Mouse (Mus musculus) hindbrain, embryonic 11.5 days (tissue): ENCODE results near the gene Dpysl5. TPM values are rescaled to one million over a fixed set of nuclear protein-coding genes. Genes with fewer than 3 reads are reported as not detected.

Experiments
- ATAC-seq: fragments of 200-750 bp; cut with Nextera tagmentation; 2 replicates; pipeline ENCODE4 v1.8.0; 2017; ENCODE audit warnings: mild to moderate bottlenecking, moderate TSS enrichment, moderate library complexity; ENCODE audit not compliant: low FRiP score
- DNase-seq: peaks from one replicate; pipeline ENCODE4 v3.0.0-alpha.2; 2015; ENCODE audit warnings: low spot score
- H3K27ac ChIP-seq: fragments of 300-500 bp; sonication (generic); 2 replicates; pipeline ENCODE4 v1.5.1; 2014; ENCODE audit warnings: mild to moderate bottlenecking, low read depth, low read length
- H3K27me3 ChIP-seq: fragments of 300-500 bp; sonication (generic); 2 replicates; pipeline ENCODE4 v1.6.1; 2014; ENCODE audit warnings: mild to moderate bottlenecking, low read length, moderate library complexity, mixed read lengths; ENCODE audit not compliant: control insufficient read depth, insufficient read depth
- H3K36me3 ChIP-seq: fragments of 300-500 bp; sonication (generic); 2 replicates; pipeline ENCODE4 v1.6.1; 2014; ENCODE audit warnings: mild to moderate bottlenecking, low read length, moderate library complexity, mixed read lengths; ENCODE audit not compliant: control insufficient read depth, insufficient read depth
- H3K4me1 ChIP-seq: fragments of 300-500 bp; sonication (generic); replicated peaks from 2 replicates; pipeline ENCODE4 v1.6.1; 2014; ENCODE audit warnings: low read length, mixed read lengths; ENCODE audit not compliant: control insufficient read depth, insufficient read depth
- H3K4me2 ChIP-seq: fragments of 300-500 bp; sonication (generic); replicated peaks from 2 replicates; pipeline ENCODE4 v1.6.1; 2014; ENCODE audit warnings: mild to moderate bottlenecking, low read depth, low read length
- H3K4me3 ChIP-seq: fragments of 300-500 bp; sonication (generic); 2 replicates; pipeline ENCODE4 v1.5.1; 2014; ENCODE audit warnings: low read depth, low read length
- H3K9ac ChIP-seq: fragments of 300-500 bp; sonication (generic); 2 replicates; pipeline ENCODE4 v1.6.1; 2014; ENCODE audit warnings: low read depth, low read length
- H3K9me3 ChIP-seq: fragments of 300-500 bp; sonication (generic); 2 replicates; pipeline ENCODE4 v1.6.1; 2016; ENCODE audit warnings: low read length; ENCODE audit not compliant: control insufficient read depth
- WGBS: fragments of 180-500 bp; shearing (Covaris S2); extraction: QIAGEN DNeasy Blood & Tissue Kit; methylation state at CpG from one replicate; pipeline ENCODE4 v1.1.7; 2014; 5-methylcytosine and 5-hydroxymethylcytosine counted together
- polyA plus RNA-seq: library from polyadenylated mRNA; unstranded; fragments of >200 nt; fragmentation: Nextera tagmentation; extraction: Ambion mirVana; gene quantifications from 2 replicates; pipeline ENCODE4 v1.2.1, GENCODE M21; 2014

Gene Dpysl5
- polyA plus RNA-seq, 1 experiment from 2014 or later: 90.1 TPM

GRCm38 (mm10) chr5:30815120-30815465 is 103.7 kb downstream of the Dpysl5 start:
- DNase-seq (no peak), ATAC-seq (no peak; the same call in 1 of the 2 replicates)
- H3K27ac ChIP-seq: peak overlapping the region; percentile 89
- H3K4me2 ChIP-seq: peak overlapping the region; percentile 64
- no peaks in the 10 kb centered on the region for H3K36me3 ChIP-seq
- H3K4me1 ChIP-seq: peaks cover 8% of the 10 kb centered on the region; the same call in 1 of the 2 replicates
- 1% methylated on average over 7 of the region's 7 CpGs for WGBS
- no peaks in the 10 kb centered on the region for H3K27me3 ChIP-seq
- peak overlapping the region; percentile 85 for H3K9ac ChIP-seq
- peak overlapping the region; percentile 77 for H3K4me3 ChIP-seq
- H3K9me3 ChIP-seq: no peaks in the 10 kb centered on the region

GRCm38 (mm10) chr5:30816261-30816791 is 105.0 kb downstream of the Dpysl5 start:
- H3K9ac ChIP-seq: no peak overlapping the region
- no peak overlapping the region for H3K27ac ChIP-seq
- 80% methylated on average over 8 of the region's 8 CpGs for WGBS
- H3K4me1 ChIP-seq: peaks cover 8% of the 10 kb centered on the region; the same call in 1 of the 2 replicates
- DNase-seq: no peak
- no peaks in the 10 kb centered on the region for H3K27me3 ChIP-seq
- no peak for ATAC-seq
- no peaks in the 10 kb centered on the region for H3K9me3 ChIP-seq
- no peak overlapping the region for H3K4me2 ChIP-seq
- no peaks in the 10 kb centered on the region for H3K36me3 ChIP-seq
- H3K4me3 ChIP-seq: no peak overlapping the region

- no peak overlapping the region for H3K27ac ChIP-seq
- H3K4me1 ChIP-seq: peaks cover 8% of the 10 kb centered on the region; the same call in 1 of the 2 replicates
- no peak for DNase-seq
- no peak for ATAC-seq
- H3K4me2 ChIP-seq: no peak overlapping the region
- no peaks in the 10 kb centered on the region for H3K27me3 ChIP-seq
- no peak overlapping the region for H3K4me3 ChIP-seq
- no peaks in the 10 kb centered on the region for H3K9me3 ChIP-seq
- 90% methylated on average over 8 of the region's 8 CpGs for WGBS
- no peak overlapping the region for H3K9ac ChIP-seq
- no peaks in the 10 kb centered on the region for H3K36me3 ChIP-seq
Measured at GRCm38 (mm10) chr5:30818758-30819309, 107.5 kb downstream of the Dpysl5 start.

DNA sequence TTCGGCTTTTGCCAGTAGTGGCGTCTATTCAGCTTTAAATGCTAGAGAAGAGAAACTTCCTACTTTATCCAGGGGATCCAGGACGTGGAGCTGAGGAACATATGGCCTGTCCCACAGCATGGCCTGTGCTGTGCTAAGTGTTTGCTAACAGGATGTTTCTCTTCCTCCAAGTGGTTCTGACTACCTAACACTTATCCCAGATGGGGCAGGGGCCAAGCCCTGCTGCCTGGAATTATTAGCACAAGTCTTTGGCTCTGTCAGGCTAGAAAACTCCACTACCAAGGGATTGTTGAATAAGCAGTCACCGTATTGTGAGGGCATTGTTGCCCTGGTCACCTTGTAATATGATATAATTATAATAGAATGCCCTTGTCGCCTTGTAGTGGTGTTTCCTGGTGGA is 111.3 kb downstream of the Dpysl5 start:
- H3K4me2 ChIP-seq: no peak overlapping the region
- no peak overlapping the region for H3K9ac ChIP-seq
- no peaks in the 10 kb centered on the region for H3K9me3 ChIP-seq
- H3K36me3 ChIP-seq: no peaks in the 10 kb centered on the region
- ATAC-seq (no peak), DNase-seq (no peak)
- no peaks in the 10 kb centered on the region for H3K27me3 ChIP-seq
- no peak overlapping the region for H3K4me3 ChIP-seq
- H3K27ac ChIP-seq: no peak overlapping the region
- WGBS: 83% methylated on average over 5 of the region's 5 CpGs
- H3K4me1 ChIP-seq: no peaks in the 10 kb centered on the region

DNA sequence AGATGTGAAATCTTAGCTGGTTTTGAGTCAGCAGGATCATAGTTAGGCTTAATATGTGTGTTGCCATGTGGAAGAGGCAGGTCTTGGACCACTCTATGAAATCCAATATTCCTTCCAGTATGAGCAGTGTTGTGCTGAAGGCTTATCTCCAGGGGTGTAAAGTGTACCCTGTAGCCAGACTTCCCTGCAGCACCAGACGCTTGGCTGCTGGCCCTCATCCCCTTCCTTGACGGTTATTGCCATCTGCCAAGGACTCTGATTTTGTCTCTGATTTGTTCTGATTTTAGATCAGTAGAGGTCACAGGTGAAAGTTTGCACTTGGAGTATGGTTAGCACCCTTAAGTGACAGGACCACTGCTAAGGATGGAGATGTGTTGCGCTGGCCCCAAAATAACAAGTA is 111.7 kb downstream of the Dpysl5 start:
- Histone ChIP-seq H3K27ac (no peak overlapping the region), H3K9me3 (no peaks in the 10 kb centered on the region), H3K27me3 (no peaks in the 10 kb centered on the region), H3K4me2 (no peak overlapping the region), H3K4me1 (no peaks in the 10 kb centered on the region), H3K36me3 (no peaks in the 10 kb centered on the region), H3K4me3 (no peak overlapping the region), H3K9ac (no peak overlapping the region)
- DNase-seq (no peak), ATAC-seq (no peak)
- 95% methylated on average over 3 of the region's 3 CpGs for WGBS

GRCm38 (mm10) chr5:30824124-30824988 is 113.0 kb downstream of the Dpysl5 start:
- no peak for ATAC-seq
- Histone ChIP-seq H3K27ac (no peak overlapping the region), H3K9me3 (no peaks in the 10 kb centered on the region), H3K9ac (no peak overlapping the region), H3K4me2 (no peak overlapping the region), H3K4me1 (no peaks in the 10 kb centered on the region), H3K27me3 (no peaks in the 10 kb centered on the region), H3K36me3 (no peaks in the 10 kb centered on the region), H3K4me3 (no peak overlapping the region)
- WGBS: 73% methylated on average over 11 of the region's 11 CpGs
- no peak for DNase-seq

- Histone ChIP-seq H3K36me3 (no peaks in the 10 kb centered on the region), H3K4me3 (no peak overlapping the region), H3K4me1 (no peaks in the 10 kb centered on the region), H3K27ac (no peak overlapping the region), H3K4me2 (no peak overlapping the region), H3K27me3 (no peaks in the 10 kb centered on the region), H3K9ac (no peak overlapping the region), H3K9me3 (no peaks in the 10 kb centered on the region)
- no peak for ATAC-seq
- DNase-seq: no peak
- 80% methylated on average over 10 of the region's 10 CpGs for WGBS
Measured at GRCm38 (mm10) chr5:30825166-30825565, 113.8 kb downstream of the Dpysl5 start.

GRCm38 (mm10) chr5:30825821-30826220 is 114.5 kb downstream of the Dpysl5 start:
- DNase-seq: no peak
- H3K4me2 ChIP-seq: no peak overlapping the region
- H3K4me3 ChIP-seq: no peak overlapping the region
- 85% methylated on average over 6 of the region's 6 CpGs for WGBS
- no peaks in the 10 kb centered on the region for H3K36me3 ChIP-seq
- no peak for ATAC-seq
- no peak overlapping the region for H3K27ac ChIP-seq
- H3K27me3 ChIP-seq: no peaks in the 10 kb centered on the region
- H3K4me1 ChIP-seq: no peaks in the 10 kb centered on the region
- H3K9me3 ChIP-seq: no peaks in the 10 kb centered on the region
- no peak overlapping the region for H3K9ac ChIP-seq

DNA sequence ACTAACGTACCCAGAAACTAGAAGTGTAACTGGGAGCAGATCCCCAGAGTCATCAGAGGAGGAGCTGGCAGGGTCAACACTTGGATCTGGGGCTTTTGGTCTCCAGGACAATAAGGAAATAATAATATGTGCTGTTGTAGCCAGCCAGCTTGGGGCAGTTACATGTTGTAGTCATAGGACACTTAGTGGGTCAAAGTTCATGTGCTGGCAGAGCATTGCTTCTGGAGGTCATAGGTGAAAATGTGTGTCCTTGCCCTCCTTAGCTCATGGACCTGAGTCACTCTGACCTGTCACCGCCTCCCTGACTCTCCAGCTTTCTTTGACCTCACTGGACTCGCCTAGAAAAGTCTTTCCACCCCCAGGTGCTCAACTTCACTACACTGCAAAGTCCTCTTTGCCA is 122.1 kb downstream of the Dpysl5 start:
- Histone ChIP-seq H3K9me3 (no peaks in the 10 kb centered on the region), H3K27me3 (no peaks in the 10 kb centered on the region), H3K27ac (no peak overlapping the region), H3K4me1 (no peaks in the 10 kb centered on the region), H3K9ac (no peak overlapping the region), H3K4me3 (no peak overlapping the region), H3K4me2 (no peak overlapping the region), H3K36me3 (no peaks in the 10 kb centered on the region)
- WGBS: 83% methylated on average over 3 of the region's 3 CpGs
- no peak for ATAC-seq
- no peak for DNase-seq
